Mouse (Mus musculus) gastrocnemius, postnatal 4 days (tissue): ENCODE results near the gene Plcb3. TPM values are rescaled to one million over a fixed set of nuclear protein-coding genes. Genes with fewer than 3 reads are reported as not detected.
A peak's percentile ranks its signal among the peaks of the same experiment; 100 is the strongest.
"Not testable (repeated sequence)": the region's sequence is repeated elsewhere in the genome, so short reads cannot be mapped to it uniquely, and the experiment has no call there.

ENCODE experiments used
- DNase-seq, 2 experiments: peaks; one replicate each; pipeline ENCODE4 v3.0.0; 2021 to 2022; ENCODE audit warnings: low spot score in 2 of 2, mixed read lengths in 2 of 2
- total RNA-seq, 2 experiments: library from RNA; stranded (reverse); gene quantifications; 2 replicates each; pipeline ENCODE4 v1.2.3; 2021

Plcb3 gene
- total RNA-seq, 2 experiments from 2014 or later = 22.2 to 23.9 TPM

GRCm38 (mm10) chr19:6992011-6992858 lies 16.0 kb upstream of the Plcb3 start, which contains the start of gene Dnajc4:
Gene Dnajc4 (minus strand): TSS chr19:6992572.
- DNase-seq = peak; percentile 91 to 96

DNA sequence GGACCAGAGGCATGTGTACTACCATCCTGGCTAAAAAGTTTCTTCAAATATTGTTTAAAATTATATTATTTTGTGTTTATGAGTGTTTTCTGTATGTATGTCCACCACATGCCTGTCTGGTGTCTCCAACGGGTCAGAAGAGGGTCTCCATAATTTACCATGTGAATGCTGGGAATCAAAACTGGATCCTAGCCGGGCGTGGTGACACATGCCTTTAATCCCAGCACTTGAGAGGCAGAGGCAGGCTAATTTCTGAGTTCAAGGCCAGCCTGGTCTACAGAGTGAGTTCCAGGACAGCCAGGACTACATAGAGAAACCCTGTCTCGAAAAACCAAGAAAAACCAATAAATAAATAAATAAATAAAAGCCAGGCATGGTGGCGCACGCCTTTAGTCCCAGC lies 14.9 kb upstream of the Plcb3 start:
- not testable (repeated sequence) for DNase-seq

DNA sequence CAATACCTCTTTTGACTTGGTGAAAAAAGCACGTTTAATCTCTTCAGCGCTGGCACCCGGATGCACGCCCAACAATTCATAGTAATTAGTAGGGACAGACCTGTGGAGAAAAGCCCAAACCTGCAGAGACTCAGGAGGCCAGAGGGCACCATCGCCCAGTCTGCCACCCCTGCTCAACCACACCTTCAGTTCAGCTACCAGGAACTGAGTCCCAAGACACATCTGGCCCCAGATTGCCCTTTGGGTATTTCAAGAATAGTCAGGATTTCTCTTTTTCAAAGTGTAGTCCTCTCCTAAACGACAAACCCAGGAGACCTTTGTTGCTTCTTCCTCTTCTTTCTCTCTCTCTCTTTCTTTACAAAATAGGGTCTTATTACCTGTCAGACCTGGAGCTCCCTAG lies 14.4 kb upstream of the Plcb3 start:
- DNase-seq = no peak

GRCm38 (mm10) chr19:6989251-6989650 lies 13.0 kb upstream of the Plcb3 start:
- no peak for DNase-seq

DNA sequence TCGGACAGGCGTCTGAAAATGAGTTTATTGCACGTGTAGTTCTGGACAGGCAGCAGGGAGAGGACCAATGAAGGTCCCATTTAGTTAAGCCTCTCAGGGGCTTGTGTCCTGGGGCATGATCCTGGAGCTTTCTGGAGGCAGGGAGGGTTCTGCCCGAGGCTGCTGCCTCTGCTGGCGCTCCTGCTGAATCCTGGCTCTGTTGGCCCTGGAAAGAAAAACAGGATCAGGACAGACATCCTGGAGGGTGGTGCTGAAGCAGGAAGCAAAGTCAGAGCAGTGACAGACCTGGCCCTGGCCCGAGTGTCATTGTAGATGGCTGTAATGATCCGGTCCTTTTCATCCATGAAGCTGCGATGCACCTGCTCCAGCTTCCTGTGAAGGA lies 11.6 kb upstream of the Plcb3 start:
- no peak for DNase-seq

GRCm38 (mm10) chr19:6987061-6987903 lies 11.0 kb upstream of the Plcb3 start, which contains the start of gene Vegfb:
Gene Vegfb (minus strand): TSS chr19:6987651.
- peak in 1 of 2 experiments; percentile 70 for DNase-seq

GRCm38 (mm10) chr19:6985951-6986708 lies 9.9 kb upstream of the Plcb3 start:
- no peak for DNase-seq

DNA sequence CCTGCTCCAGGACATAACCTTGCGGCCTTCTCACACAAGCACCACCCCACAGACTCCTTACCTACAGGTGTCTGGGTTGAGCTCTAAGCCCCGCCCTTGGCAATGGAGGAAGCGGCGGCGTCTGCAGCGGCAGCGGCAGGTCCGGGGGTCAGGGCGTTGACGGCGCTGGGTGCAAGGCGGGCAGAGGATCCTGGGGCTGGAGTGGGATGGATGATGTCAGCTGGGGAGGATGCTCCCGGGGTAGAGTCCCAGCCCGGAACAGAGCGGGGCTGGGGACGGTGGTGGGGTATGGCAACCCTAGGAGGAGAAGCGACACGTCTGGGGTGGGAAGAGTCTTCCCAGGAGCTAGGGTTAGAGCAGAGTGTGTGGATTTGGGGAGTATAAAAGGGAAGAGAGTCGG lies 9.0 kb upstream of the Plcb3 start:
- DNase-seq = no peak

GRCm38 (mm10) chr19:6983621-6984020 lies 7.4 kb upstream of the Plcb3 start:
- no peak for DNase-seq

- DNase-seq = no peak
Observed at GRCm38 (mm10) chr19:6981465-6981864, 5.2 kb upstream of the Plcb3 start.

DNA sequence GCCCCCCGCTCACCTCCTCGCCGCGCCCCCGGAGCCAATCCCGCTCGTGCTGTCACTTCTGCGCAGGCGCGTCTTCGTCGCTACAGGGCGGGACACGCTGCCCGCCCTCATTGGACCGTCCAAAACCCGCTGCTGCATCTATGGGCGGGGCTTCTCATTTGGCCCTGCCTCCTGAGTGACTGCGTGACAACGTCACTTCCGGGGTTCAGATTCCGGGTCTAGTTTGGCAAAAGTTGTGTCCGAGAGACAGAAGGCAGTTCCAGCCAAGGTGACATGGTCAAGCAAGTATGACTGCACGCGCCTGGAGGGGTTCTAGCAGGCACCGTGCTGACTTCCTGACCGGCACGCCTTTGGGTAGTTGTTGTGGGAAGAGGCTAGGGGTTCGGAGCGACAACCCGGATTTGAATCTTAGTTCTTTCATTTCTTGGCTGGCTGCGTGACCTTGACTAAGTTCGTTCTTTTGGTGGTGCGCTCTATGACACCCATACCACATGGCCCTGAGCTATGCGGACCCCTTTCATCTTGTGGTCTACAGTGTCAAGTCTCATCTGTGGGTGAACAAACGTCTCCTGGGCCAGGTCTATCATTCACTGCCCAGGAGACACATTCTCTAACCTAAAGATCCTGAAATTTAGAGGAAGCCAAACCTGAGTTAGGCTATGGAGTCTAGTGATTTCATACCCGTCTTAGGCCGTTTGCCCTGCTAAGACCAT lies 4.3 kb upstream of the Plcb3 start, which contains the start of gene Fkbp2:
Gene Fkbp2 (minus strand): TSS at position 121 of the 713 bp plus-strand sequence.
- peak; percentile 96 to 99 for DNase-seq

DNA sequence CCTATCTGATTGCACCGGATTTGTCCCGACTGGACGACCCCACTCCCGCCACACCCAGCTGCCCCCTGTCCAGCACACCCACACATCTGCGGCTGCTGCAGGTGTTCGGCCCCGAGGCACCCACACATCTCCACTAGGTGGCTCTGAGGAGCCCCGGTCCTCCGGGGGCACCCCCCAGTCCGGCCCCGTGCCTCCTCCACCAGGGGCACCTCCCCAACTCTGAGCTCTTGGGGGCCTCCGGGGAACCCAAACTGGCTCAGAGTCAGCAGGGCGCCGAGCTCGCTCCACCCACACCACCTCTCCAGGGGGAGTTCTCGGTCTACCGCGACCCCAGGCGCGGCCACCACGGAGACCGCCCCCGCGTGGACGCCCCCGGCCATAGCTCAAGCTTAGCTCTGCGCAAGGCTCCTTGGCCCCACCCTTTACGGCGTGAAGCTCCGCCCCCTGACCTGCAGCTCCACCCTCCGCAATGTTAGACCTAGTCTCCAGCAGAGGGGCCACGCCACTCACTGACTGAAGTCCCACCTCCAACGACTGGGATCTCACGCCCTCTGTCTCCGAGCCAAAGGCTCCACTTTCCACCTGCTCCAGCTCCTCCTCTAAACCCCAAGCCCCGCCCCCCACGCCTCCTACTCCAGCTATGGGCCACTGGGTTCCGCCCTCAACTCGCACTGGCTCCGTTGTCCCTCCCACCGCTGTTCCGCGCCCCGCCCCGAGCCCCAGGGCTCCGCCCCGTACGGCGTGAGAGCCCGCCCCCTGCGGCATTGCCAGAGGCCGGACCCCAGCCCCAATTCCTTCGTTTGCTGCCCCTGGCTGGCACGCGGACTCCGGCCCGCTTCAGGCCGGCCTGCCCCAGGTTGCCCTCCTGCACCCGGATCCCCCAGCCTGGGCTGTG lies 3.5 kb upstream of the Plcb3 start:
- peak; percentile 100 for DNase-seq

DNA sequence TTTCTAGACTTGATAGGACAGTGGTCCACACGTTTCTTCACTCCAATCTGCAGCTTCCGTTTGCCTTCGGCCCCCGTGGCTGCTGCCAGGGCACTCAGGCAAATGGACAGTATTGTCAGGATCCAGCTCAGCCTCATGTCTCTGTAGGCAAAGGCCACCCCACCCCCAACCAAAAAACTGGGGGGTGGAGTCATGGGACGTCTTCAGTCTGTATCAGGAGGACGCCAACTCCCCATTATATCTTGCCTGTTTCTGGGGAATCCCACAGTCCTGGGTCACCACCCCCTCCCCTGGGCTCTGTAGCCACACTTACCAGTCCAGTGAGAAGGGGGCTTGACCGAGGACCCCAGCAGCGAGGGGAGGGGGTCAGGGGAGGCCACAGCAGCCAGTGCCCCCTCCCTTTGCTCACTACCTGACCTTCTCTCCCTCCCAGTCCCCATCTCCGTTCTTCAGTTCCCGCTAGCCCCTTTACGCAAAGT lies 2.8 kb upstream of the Plcb3 start:
- DNase-seq = no peak

DNA sequence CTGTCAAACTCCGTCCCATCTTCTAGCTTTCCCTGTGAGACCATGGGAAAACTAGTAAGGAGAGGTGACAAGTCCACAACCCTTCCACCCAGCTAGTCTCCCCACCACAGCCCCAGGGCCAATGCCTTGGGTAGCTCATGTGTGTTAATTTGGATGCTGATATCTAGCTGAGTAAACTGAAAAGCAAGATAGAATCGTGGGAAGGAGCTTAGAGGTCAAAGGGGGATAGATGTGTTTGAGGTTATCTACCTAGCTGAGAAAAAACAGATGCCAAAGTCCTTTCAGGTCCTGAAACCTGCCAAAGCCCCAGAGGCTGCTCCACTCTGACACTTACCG lies 2.3 kb upstream of the Plcb3 start:
- DNase-seq = no peak

DNA sequence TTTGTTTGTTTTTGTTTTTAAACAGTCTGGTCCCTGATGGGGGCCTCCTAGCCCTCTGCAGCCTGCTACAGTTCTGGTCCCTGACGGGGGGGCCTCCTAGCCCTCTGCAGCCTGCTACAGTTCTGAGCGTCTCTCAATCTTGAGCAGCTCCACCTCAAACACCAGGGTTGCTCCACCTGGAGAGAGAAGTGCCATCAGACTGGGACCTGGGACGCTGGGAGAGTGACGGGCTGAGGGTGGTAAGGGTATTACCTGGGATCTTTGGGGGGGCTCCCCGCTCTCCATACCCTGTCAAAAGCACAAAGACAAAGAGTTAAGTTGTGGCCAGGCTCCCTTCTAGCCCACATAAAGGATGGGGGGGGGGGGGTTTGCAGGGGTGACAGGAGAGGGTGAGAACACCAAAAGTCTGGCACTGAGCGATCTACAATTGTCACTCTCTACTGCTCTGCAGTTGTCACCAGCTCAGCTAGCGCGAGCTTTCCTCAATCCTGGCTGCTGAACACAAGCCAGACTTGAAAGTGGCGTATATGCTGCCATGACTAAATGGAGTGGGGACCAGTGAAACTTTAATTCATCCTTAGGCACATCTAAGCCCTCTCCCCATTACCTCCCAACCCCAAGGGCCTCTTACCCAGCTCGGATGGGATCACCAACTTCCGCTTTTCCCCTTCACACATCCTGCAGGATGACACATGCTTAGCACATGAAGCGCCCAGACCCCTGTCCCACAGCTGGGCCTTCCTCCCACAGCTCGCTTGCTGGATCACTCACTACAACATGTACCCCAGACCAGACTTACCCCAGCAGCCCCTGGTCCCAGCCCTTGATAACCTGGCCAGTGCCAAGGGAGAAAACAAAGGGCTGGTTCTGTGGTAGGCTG lies 1.7 kb upstream of the Plcb3 start:
- no peak for DNase-seq

DNA sequence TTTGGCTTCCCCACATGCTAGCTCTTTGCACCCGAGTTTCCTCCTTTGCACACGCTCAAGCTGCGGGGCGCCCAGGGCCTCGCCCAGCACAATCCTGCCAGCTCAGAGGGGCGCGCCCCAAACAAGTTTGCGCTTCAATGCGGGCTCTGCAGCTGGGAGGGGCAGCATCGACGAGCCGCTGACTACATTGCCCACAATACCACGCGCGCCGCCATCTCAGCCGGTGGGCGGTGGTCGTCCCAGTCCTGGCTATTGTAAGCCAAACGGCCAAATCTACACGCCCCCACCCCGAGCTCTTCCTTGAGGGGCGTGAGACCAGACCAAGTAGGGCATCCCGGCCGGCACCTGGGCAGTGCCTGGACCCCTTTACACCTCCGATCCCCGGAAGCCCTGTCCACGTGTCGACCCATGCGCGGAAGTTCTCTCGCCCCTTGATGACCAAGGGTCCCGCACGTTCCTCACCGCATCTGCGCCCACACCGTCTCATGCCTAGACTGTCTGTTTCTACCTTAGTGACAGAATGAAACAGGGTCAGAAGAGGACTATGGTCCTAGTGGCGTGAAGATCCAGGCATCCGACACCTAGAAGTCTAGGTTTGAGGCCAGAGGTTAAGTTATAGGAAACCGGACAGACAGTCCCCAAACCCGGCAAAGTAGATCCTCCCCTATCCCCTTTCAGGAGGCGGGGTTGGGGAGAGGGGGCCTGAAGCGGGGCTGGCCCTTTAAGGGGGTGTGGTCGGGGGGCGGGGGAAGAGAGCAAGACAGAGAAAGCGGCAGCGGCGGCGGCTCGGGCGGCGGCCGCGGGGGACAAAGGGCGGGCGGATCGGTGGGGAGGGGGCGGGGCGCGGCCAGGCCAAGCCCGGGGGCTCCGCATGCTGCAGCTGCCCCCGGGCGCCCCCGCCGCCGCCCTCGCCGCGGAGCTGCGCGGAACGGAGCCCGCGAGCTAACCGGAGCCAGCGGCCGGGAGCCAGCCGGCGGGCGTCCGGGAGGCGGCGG lies 1.8 kb downstream of the Plcb3 start, which contains the start of gene Ppp1r14b:
Gene Ppp1r14b (plus strand): TSS at position 758 of the 995 bp plus-strand sequence.
- DNase-seq = peak; percentile 80 to 89

DNA sequence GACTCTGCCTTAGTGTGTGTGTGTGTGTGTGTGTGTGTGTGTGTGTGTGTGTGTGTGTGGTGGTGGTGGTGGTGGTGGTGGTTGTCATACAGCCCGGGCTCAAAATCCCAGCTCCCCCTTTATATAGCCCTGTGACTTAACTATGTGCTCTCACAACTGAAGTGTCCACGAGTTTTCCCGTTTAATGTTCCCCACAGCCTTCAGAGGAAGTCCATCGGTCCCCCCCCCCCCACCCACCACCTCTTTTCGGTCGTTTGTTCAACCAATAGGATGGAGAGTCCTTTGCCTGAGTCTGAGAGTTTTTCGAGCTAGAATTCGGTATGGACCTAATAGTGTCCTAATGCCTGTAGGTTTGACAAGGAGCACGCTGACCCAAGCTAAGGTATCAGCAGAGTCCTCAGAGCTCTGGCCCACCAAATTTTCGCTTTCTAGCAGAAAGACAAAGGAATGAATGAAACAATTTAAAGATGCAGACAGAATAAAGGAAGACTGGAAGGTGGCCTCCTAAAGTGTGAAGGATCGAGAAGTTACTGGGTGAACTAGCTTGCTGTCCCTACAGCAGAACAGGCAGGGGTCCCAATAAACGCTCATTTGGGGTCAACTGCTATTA lies 2.6 kb downstream of the Plcb3 start:
- no peak for DNase-seq
